Mouse (Mus musculus) heart, postnatal 0 days (tissue): ENCODE measurements around the gene Lalba.

Experiments used
- CTCF ChIP-seq: IDR thresholded peaks from 2 replicates; pipeline ENCODE4 v1.5.1; 2016; ENCODE audit warnings: antibody characterized with exemption, control low read depth, low read depth
- EP300 ChIP-seq: IDR thresholded peaks from 2 replicates; pipeline ENCODE4 v1.6.1; 2016; ENCODE audit warnings: antibody characterized with exemption, low read depth

DNA sequence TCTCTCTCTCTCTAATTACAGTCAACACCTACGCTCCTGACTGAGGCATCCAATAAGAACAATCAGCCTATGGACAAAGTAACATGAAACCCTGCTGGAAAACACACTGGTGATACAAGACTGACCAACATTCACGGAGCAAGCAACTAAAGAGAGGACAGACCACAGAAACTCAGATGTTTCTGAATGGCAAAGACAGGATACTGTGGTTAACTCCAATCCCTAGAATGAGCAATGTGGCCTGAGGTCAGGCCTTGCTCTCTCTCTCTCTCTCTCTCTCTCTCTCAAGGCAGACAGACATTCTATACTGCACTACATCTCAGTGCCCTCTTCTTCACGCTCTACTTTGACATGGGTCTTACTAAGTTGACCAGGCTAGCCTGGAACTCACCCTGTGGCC is 38.7 kb upstream of the Lalba start:
- TF ChIP-seq CTCF, result no peak
- no peak for TF ChIP-seq EP300
